Mouse (Mus musculus) frontal cortex, postnatal 36 days (tissue): ENCODE data around the gene Il10rb.

Experiments used
- DNase-seq, 2 experiments: peaks; one replicate each; pipeline ENCODE4 v3.0.0; 2022; ENCODE audit warnings: low spot score in 2 of 2

Il10rb gene

GRCm38 (mm10) chr16:91450137-91451064 lies 44.4 kb downstream of the Il10rb start:
- DNase-seq = no peak

- DNase-seq = no peak
Measured at GRCm38 (mm10) chr16:91451949-91452348, 46.0 kb downstream of the Il10rb start.

- DNase-seq = no peak
Measured at GRCm38 (mm10) chr16:91452363-91452896, 46.5 kb downstream of the Il10rb start.

- no peak for DNase-seq
Measured at GRCm38 (mm10) chr16:91455868-91456267, 49.9 kb downstream of the Il10rb start.

GRCm38 (mm10) chr16:91458301-91458746 lies 52.4 kb downstream of the Il10rb start:
- no peak for DNase-seq

- DNase-seq = no peak
Measured at GRCm38 (mm10) chr16:91458976-91459375, 53.0 kb downstream of the Il10rb start.

GRCm38 (mm10) chr16:91459396-91459795 lies 53.4 kb downstream of the Il10rb start:
- no peak for DNase-seq

- DNase-seq = no peak
Measured at GRCm38 (mm10) chr16:91459841-91460370, 53.9 kb downstream of the Il10rb start.

GRCm38 (mm10) chr16:91461066-91461638 lies 55.2 kb downstream of the Il10rb start:
- no peak for DNase-seq

- DNase-seq = no peak
Measured at GRCm38 (mm10) chr16:91461773-91462181, 55.8 kb downstream of the Il10rb start.

- no peak for DNase-seq
Measured at GRCm38 (mm10) chr16:91462644-91463043, 56.7 kb downstream of the Il10rb start.

- no peak for DNase-seq
Measured at GRCm38 (mm10) chr16:91463400-91463799, 57.4 kb downstream of the Il10rb start.

GRCm38 (mm10) chr16:91463836-91464400 lies 58.0 kb downstream of the Il10rb start:
- no peak for DNase-seq

GRCm38 (mm10) chr16:91464594-91465504 lies 58.9 kb downstream of the Il10rb start:
- peak; percentile 72 to 74 for DNase-seq

GRCm38 (mm10) chr16:91465505-91466240 lies 59.7 kb downstream of the Il10rb start:
- DNase-seq = no peak

GRCm38 (mm10) chr16:91466566-91466965 lies 60.6 kb downstream of the Il10rb start:
- DNase-seq = no peak

GRCm38 (mm10) chr16:91470470-91470869 lies 64.5 kb downstream of the Il10rb start:
- no peak for DNase-seq

GRCm38 (mm10) chr16:91471481-91471880 lies 65.5 kb downstream of the Il10rb start:
- no peak for DNase-seq
